Mouse (Mus musculus) brain, adult 2 months (tissue): ENCODE data around the gene Pxylp1.
A peak's percentile ranks its signal among the peaks of the same experiment; 100 is the strongest.
"Not testable (repeated sequence)": the region's sequence is repeated elsewhere in the genome, so short reads cannot be mapped to it uniquely, and the experiment has no call there.

Experiments used
- DNase-seq: peaks from one replicate; pipeline ENCODE4 v3.0.0; 2011; ENCODE audit warnings: low read depth, low spot score

The Pxylp1 gene

DNA sequence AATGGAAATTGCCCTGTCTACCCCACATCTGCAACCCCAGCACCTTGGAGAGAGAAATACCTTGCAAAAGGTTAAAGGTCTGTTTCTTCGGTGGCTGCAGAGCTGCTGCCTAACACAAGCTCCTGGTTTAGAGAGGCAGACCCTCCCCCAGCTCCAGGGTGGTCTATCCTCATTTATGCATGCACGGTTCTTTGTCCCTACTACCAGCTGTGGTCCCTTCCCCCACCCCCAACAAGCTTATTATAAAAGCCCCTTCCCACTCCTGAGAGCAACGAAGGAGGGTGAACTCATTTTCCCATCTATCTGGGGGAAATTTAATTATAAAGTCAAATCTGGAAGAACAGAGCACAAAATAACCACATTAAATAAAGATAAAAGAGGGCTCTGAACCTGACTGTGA, at the start of gene Pxylp1:
Gene Pxylp1 (minus strand): TSS at position 124 of the 400 bp plus-strand sequence.
- DNase-seq: no peak

GRCm38 (mm10) chr9:96938887-96939286, 46.4 kb upstream of the Pxylp1 start:
- no peak for DNase-seq

DNA sequence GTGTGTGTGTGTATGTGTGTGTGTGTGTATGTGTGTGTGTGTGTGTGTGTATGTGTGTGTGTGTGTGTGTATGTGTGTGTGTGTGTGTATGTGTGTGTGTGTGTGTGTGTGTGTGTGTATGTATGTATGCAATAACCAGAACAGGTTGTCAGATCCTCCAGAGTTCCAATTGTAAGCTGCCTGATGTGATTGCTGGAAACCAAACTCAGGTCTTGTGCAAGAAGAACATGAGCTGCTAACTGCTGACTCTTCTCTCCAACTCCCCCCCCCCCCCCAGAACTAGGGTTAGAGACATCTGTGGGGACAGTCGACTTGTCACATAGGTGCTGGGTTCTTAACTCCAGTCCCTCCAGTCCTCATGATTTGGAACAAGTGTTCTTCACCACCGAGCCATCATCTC, 44.0 kb upstream of the Pxylp1 start:
- not testable (repeated sequence) for DNase-seq

DNA sequence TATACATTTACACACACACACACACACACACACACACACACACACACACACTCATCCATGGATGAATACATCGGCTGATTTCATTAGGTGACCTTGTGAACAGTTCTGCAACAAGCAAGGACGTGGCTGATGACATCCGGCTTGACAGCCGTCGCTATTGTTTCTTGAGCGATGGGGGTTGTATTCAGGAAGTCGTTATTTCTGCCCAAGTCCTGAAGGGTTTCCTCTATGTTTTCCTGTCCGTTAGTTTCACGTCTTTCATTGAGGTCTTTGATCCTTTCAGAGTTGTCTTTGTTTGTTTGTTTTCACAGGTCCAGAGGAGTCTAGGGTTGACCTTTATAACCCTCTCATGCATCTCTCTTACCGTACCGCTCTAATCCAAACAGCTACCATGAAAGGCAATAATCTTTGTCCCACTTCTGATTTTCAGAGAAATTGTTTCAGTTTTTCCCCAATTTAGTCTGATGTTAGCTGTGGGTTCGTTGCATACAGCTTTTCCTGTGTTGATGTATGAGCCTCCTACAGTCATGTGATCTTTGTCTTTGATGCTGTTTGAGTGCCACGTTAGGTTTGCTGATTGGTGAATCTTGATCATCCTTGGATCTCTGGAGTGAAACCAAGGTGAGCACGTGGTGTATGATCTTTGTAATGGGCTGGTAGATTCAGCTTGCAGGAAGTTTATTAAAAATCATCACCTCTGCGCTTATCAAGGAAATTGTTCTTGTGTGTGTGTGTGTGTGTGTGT, 43.3 kb upstream of the Pxylp1 start:
- no peak for DNase-seq

DNA sequence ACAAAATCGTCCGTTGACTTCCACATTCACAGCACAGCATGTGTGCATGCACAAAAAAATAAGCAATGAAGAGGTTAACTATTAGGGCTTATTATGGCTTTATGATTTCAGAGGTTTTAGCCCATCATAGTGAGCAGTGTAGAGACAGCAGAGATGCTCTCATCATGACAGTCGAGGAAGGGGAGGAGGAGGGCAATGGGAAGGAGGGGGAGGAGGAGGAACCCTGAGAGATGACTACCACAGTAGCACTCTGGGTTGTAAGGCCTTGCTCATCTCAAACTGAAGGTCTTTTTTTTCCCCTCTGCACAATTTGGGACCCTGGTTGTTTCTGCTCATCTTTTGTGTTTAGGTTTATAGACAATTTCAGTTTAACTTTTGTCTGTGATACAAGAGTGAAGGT, 42.3 kb upstream of the Pxylp1 start:
- no peak for DNase-seq

DNA sequence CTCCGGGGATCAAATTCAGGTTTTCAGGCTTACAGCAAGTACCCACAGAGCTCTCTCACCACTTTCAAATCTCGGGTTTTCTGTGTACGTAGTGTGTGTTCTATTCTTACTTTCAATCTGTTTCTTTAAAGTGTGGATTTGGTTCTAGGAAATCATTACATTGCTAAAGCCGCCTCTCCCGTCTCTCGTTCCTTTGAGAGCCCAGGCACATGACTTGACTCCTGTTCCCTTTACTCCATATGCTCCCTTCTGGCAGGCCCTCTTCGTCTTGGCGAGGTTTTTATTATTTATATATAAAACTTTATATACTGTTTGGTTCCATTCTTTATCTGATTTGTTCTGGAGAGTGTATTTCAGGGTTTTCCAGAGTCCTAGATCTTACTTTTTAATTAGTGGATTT, 40.3 kb upstream of the Pxylp1 start:
- peak; percentile 26 for DNase-seq

- DNase-seq: no peak
Observed at GRCm38 (mm10) chr9:96923577-96924316, 31.3 kb upstream of the Pxylp1 start.

DNA sequence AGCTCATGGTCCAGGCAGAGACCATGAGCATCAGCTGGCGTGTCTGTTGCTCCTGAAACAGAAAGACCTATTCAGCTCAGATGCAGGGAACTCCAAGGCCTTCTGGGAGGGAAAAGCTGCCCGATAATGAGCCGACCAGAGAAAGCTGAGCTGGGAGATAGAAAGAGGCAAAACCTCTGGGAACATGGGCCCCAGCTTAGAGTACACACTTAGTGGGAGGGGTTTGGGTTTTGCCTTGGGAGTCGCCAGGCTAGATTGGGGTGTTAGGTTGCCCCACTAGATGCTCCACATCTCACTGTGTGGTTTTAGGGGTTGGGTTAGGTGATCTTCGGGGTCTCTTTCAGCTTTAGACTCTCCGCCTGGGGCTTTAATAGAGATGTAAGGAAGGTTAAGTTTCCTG, 30.6 kb upstream of the Pxylp1 start:
- DNase-seq: no peak

- DNase-seq: peak; percentile 97
Observed at GRCm38 (mm10) chr9:96916620-96917538, 24.4 kb upstream of the Pxylp1 start.

GRCm38 (mm10) chr9:96916076-96916475, 23.6 kb upstream of the Pxylp1 start:
- DNase-seq: no peak

GRCm38 (mm10) chr9:96914851-96915250, 22.4 kb upstream of the Pxylp1 start:
- DNase-seq: no peak

- DNase-seq: no peak
Observed at GRCm38 (mm10) chr9:96914005-96914404, 21.5 kb upstream of the Pxylp1 start.

DNA sequence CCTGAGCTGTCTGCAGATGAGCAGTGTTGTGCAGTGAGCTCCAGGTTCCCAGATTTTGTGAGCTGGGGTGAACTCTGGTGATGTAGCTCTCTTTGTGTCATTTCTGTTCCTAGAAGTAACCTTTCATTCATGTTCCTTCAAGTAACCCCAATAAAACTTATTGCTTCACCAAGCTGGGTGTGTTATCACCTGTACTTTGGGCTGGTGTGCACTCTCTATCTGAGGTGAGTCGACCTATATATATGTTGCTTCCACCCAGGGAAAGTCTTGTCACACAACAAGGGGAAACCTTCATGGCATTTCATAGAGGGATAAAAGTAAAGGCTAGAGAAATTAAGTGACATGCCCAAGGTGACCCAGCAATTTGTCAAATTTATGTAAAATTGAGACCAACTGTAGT, 17.0 kb upstream of the Pxylp1 start:
- DNase-seq: no peak

GRCm38 (mm10) chr9:96908737-96909136, 16.3 kb upstream of the Pxylp1 start:
- no peak for DNase-seq

DNA sequence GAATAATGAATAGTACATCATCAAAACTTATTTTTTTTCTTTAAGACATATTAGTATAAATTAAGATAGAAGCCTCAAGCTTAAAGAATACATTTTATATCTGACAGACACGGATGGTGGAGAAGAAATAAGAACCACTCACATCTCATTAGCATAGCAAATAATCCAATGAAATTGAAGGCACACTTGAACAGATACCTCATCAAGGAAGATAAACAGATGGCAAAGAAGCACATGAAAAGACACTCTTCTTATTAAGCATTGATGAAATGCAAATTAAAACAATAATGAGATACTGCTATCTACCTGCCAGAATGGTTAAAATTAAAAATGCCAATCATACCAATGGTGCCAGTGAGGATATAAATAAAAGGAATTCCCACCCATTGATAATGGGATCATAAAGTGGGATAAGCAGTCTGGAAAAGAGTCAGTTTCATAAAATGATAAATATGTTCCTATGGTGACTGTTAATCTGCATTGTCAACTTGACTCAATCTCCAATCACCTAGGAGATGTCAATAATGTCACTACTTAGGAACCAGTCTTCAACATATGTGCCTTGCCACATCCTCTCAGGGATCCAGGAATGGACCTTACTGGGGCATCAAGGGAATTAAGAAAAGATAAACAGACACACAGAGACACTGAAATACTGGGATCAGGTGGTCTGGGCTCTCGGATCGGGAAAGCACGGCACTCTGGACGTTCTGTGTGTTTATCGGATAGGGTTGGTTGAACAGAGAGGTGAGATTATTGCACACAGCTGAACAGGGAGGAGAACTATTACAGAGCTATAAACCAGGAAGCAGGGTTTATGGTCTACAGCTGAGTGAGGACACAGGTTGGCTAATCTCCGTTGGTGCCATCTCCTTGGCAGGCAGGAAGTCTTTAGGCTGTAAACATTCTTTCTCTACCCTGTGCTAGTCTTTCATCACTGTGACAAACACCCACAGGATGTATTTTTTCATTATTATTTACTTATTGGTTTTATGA, 12.2 kb upstream of the Pxylp1 start:
- DNase-seq: no peak

GRCm38 (mm10) chr9:96899717-96900116, 7.2 kb upstream of the Pxylp1 start:
- no peak for DNase-seq

DNA sequence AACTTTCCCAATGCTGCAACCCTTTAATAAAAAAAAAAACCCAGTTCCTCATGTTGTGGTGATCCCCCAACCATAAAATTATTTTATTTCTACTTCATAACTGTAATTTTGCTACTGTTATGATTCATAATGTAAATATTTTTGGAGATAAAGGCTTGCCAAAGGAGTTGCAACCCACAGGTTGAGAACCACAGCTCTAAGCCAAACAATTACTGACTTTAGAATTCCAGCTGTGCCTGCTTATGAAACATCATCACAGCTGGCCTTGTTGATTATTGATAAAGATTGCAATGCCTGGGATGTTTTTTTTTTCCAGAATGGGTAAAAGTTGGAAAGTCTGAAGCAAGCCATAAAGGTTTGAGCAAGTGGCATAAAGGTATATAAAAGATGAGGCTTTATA, 6.5 kb upstream of the Pxylp1 start:
- DNase-seq: no peak

- no peak for DNase-seq
Observed at GRCm38 (mm10) chr9:96896690-96897089, 4.2 kb upstream of the Pxylp1 start.

DNA sequence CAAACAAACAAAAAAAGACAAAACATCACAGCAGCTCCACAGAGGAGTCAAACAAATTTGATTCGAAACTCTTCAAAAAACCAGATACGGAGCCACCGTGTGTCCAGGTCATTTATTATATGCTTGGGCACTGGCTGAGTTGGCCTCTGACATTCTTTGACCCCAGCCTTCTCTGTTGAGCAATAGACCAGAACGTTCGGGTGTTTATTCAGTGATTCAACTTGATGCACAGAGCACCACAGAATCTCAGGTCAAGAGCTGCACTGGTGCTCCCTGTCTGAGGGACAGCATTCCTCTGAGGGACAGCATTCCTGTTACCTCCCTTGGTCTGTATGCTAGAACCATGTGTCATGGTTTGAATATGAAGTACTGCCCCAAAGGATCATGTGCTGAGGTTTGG, 1.1 kb upstream of the Pxylp1 start:
- DNase-seq: no peak

DNA sequence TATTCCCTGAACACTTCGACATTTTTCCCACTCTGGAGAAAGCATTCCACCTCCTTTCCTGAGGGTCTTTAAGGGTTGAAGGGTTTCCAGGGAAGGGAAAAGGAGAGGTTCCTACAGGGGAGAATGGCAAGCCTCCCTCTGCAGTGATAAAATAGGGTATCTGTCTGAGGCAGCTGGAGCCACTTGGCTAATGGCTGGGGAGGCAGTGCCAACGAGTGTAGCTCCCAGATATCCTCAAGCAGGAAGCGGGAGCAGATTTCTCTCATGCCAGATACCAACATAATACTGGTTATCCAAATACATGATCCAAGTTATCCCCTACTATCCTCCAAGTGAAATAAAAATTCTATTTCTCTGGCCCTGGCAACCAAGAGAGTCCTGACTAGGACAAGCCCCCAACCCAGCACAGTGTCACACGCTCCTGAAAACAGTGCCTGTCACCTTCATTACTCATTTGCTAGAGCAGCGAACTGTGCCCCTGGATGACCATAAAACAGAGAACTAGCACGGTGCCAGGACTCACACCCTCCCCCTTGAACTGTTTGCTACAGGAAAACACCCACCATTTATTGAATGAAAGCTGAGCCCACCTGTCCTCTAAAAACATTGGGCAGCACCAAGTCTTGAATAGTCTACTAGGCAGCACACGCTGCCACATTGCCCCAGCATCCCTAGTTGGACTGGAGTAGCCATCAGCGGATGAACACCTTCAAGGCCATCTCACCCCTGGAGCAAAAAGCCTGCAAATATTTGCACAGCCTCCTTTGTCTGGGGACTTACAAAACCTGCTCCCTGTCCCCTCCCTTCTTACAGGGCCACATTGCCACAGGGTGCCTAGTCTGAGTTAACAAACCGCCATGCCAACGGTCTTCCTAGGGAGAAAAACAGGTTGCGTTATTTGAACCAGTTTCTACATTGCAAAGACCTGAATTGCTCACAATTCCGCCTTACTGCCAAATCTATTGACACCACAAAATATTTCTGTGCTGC, 833 bp downstream of the Pxylp1 start:
- DNase-seq: no peak
